Mouse (Mus musculus) midbrain, postnatal 0 days (tissue): ENCODE results near the gene St5. TPM values are rescaled to one million over a fixed set of nuclear protein-coding genes. Genes with fewer than 3 reads are reported as not detected.

Source experiments
- ATAC-seq: fragments of 200-750 bp; cut with Nextera tagmentation; 2 replicates; pipeline ENCODE4 v1.8.0; 2017; ENCODE audit warnings: moderate number of reproducible peaks, mild to moderate bottlenecking, moderate TSS enrichment, moderate library complexity; ENCODE audit not compliant: low FRiP score
- DNase-seq: peaks from one replicate; pipeline ENCODE4 v3.0.0-alpha.2; 2015; ENCODE audit warnings: low spot score
- H3K27ac ChIP-seq: fragments of 300-500 bp; sonication (generic); 2 replicates; pipeline ENCODE4 v1.5.1; 2014; ENCODE audit warnings: low read depth, mild to moderate bottlenecking, low read length, mixed read lengths
- H3K27me3 ChIP-seq: fragments of 300-500 bp; sonication (generic); 2 replicates; pipeline ENCODE4 v1.6.1; 2014; ENCODE audit warnings: low read length, control low read depth, mixed read lengths; ENCODE audit not compliant: insufficient read depth
- H3K36me3 ChIP-seq: fragments of 300-500 bp; sonication (generic); 2 replicates; pipeline ENCODE4 v1.6.1; 2014; ENCODE audit warnings: low read length, control low read depth, mixed read lengths; ENCODE audit not compliant: insufficient read depth
- H3K4me1 ChIP-seq: fragments of 300-500 bp; sonication (generic); 2 replicates; pipeline ENCODE4 v1.6.1; 2014; ENCODE audit warnings: mild to moderate bottlenecking, control low read depth, antibody characterized with exemption, low read length, mixed read lengths; ENCODE audit not compliant: insufficient read depth
- H3K4me2 ChIP-seq: fragments of 300-500 bp; sonication (generic); 2 replicates; pipeline ENCODE4 v1.6.1; 2014; ENCODE audit warnings: low read depth, mild to moderate bottlenecking, low read length, mixed read lengths; ENCODE audit not compliant: poor library complexity, severe bottlenecking
- H3K4me3 ChIP-seq: fragments of 300-500 bp; sonication (generic); 2 replicates; pipeline ENCODE4 v1.5.1; 2014; ENCODE audit warnings: low read depth, mild to moderate bottlenecking, low read length, moderate library complexity
- H3K9ac ChIP-seq: fragments of 300-500 bp; sonication (generic); replicated peaks from 2 replicates; pipeline ENCODE4 v1.6.1; 2014; ENCODE audit warnings: mild to moderate bottlenecking, low read length, moderate library complexity, mixed read lengths; ENCODE audit not compliant: poor library complexity, severe bottlenecking
- H3K9me3 ChIP-seq: fragments of 300-500 bp; sonication (generic); 2 replicates; pipeline ENCODE4 v1.6.1; 2016; ENCODE audit warnings: low read length, control low read depth
- CTCF ChIP-seq: IDR thresholded peaks from 2 replicates; pipeline ENCODE4 v1.5.1; 2016; ENCODE audit warnings: antibody characterized with exemption, mild to moderate bottlenecking
- WGBS: fragments of 180-500 bp; shearing (Covaris S2); extraction: QIAGEN DNeasy Blood & Tissue Kit; methylation state at CpG from one replicate; pipeline ENCODE4 v1.1.7; 2014; 5-methylcytosine and 5-hydroxymethylcytosine counted together
- polyA plus RNA-seq: library from polyadenylated mRNA; unstranded; fragments of >200 nt; fragmentation: Nextera tagmentation; extraction: Ambion mirVana; gene quantifications from 2 replicates; pipeline ENCODE4 v1.2.1, GENCODE M21; 2015
- total RNA-seq: library from RNA; depleted of rRNA; stranded (reverse); fragments of >200 nt; gene quantifications from 2 replicates; pipeline ENCODE4 v1.2.3, GENCODE M21; 2014; rRNA removed

Gene St5
- 25.8 and 48.3 TPM in 2 replicates for total RNA-seq
- polyA plus RNA-seq: 14.4 and 16.0 TPM in 2 replicates

GRCm38 (mm10) chr7:109703190-109704015 lies at the start of gene St5, which contains the start of gene Akip1:
Gene St5 (minus strand): TSS chr7:109703605.
Gene Akip1 (plus strand): TSS chr7:109703690.
- peak; percentile 94 for DNase-seq
- H3K27me3 ChIP-seq: no peaks in the 10 kb centered on the region
- H3K4me3 ChIP-seq: peak within 1 kb of the TSS; percentile 71
- WGBS: under 1% methylated on average over 57 of the region's 61 CpGs
- peak within 1 kb of the TSS; percentile 74 for H3K4me2 ChIP-seq
- peak within 1 kb of the TSS; percentile 64 for H3K9ac ChIP-seq
- no peaks in the 10 kb centered on the region for H3K4me1 ChIP-seq
- H3K9me3 ChIP-seq: no peaks in the 10 kb centered on the region
- peak; percentile 92 for ATAC-seq
- peak within 1 kb of the TSS; percentile 65 for H3K27ac ChIP-seq
- TF ChIP-seq CTCF: no peak
- H3K36me3 ChIP-seq: no peaks in the 10 kb centered on the region

GRCm38 (mm10) chr7:109752008-109752925 lies 48.9 kb upstream of the St5 start, which contains the start of gene Tmem9b:
Gene Tmem9b (minus strand): TSS chr7:109752875.
- peak within 1 kb of the TSS; percentile 88 for H3K4me2 ChIP-seq
- peaks cover 5% of the 10 kb centered on the region; the same call in 1 of the 2 replicates for H3K36me3 ChIP-seq
- peak within 1 kb of the TSS; percentile 86 for H3K27ac ChIP-seq
- H3K4me3 ChIP-seq: peak within 1 kb of the TSS; percentile 91
- DNase-seq: peak; percentile 77
- peak; percentile 94 for ATAC-seq
- H3K9me3 ChIP-seq: no peaks in the 10 kb centered on the region
- WGBS: under 1% methylated on average over 68 of the region's 74 CpGs
- no peaks in the 10 kb centered on the region for H3K27me3 ChIP-seq
- H3K9ac ChIP-seq: peak within 1 kb of the TSS; percentile 96
- peak; percentile 30 for TF ChIP-seq CTCF
- H3K4me1 ChIP-seq: peaks cover 3% of the 10 kb centered on the region; the same call in 1 of the 2 replicates

- H3K36me3 ChIP-seq: peaks cover 9% of the 10 kb centered on the region
- peak overlapping the region; percentile 91 for H3K4me3 ChIP-seq
- peak overlapping the region; percentile 88 for H3K4me2 ChIP-seq
- no peaks in the 10 kb centered on the region for H3K27me3 ChIP-seq
- H3K4me1 ChIP-seq: peaks cover 3% of the 10 kb centered on the region; the same call in 1 of the 2 replicates
- DNase-seq (no peak), ATAC-seq (peak; percentile 4)
- TF ChIP-seq CTCF: no peak
- no peaks in the 10 kb centered on the region for H3K9me3 ChIP-seq
- WGBS: under 1% methylated on average over 13 of the region's 13 CpGs
- peak overlapping the region; percentile 96 for H3K9ac ChIP-seq
- peak overlapping the region; percentile 86 for H3K27ac ChIP-seq
Measured at GRCm38 (mm10) chr7:109751427-109752007, 48.1 kb upstream of the St5 start.

GRCm38 (mm10) chr7:109747747-109748146 lies 44.3 kb upstream of the St5 start:
- H3K4me2 ChIP-seq: no peak overlapping the region
- H3K27me3 ChIP-seq: no peaks in the 10 kb centered on the region
- no peaks in the 10 kb centered on the region; the same call in 1 of the 2 replicates for H3K4me1 ChIP-seq
- no peak overlapping the region for H3K27ac ChIP-seq
- no peak for DNase-seq
- ATAC-seq: no peak
- peaks cover 36% of the 10 kb centered on the region for H3K36me3 ChIP-seq
- TF ChIP-seq CTCF: peak; percentile 54
- H3K4me3 ChIP-seq: no peak overlapping the region
- 60% methylated on average over 1 of the region's 1 CpGs for WGBS
- H3K9me3 ChIP-seq: no peaks in the 10 kb centered on the region
- no peak overlapping the region for H3K9ac ChIP-seq

- no peak overlapping the region for H3K4me3 ChIP-seq
- DNase-seq (no peak), ATAC-seq (no peak)
- no peak overlapping the region for H3K27ac ChIP-seq
- 87% methylated on average over 4 of the region's 4 CpGs for WGBS
- no peaks in the 10 kb centered on the region for H3K4me1 ChIP-seq
- no peaks in the 10 kb centered on the region for H3K27me3 ChIP-seq
- peaks cover 60% of the 10 kb centered on the region for H3K36me3 ChIP-seq
- TF ChIP-seq CTCF: no peak
- no peak overlapping the region for H3K4me2 ChIP-seq
- no peaks in the 10 kb centered on the region for H3K9me3 ChIP-seq
- no peak overlapping the region for H3K9ac ChIP-seq
Measured at GRCm38 (mm10) chr7:109741703-109742102, 38.3 kb upstream of the St5 start.
